Mouse (Mus musculus) ES-E14 (cell line): Measurements from ENCODE around the gene Cntnap2. TPM values are rescaled to one million over a fixed set of nuclear protein-coding genes. Genes with fewer than 3 reads are reported as not detected.

Experiments
- DNase-seq: peaks from one replicate; pipeline ENCODE4 v3.0.0-alpha.2; 2013; ENCODE audit warnings: low read depth, low spot score
- H3K27ac ChIP-seq: 2 replicates; pipeline ENCODE4 v1.5.1; 2012; ENCODE audit warnings: low read depth, mild to moderate bottlenecking, low read length, moderate library complexity, mixed read lengths; ENCODE audit not compliant: poor library complexity, insufficient read depth, severe bottlenecking
- H3K36me3 ChIP-seq: 2 replicates; pipeline ENCODE4 v1.6.1; 2012; ENCODE audit warnings: mild to moderate bottlenecking, low read length, moderate library complexity, mixed read lengths; ENCODE audit not compliant: control insufficient read depth, poor library complexity, insufficient read depth, severe bottlenecking
- H3K4me1 ChIP-seq, 2 experiments: fragments of 150-350 bp in 1 of 2; sonication (generic) in 1 of 2; 2 replicates each; pipeline ENCODE4 v1.6.1; 2012; ENCODE audit warnings: low read length in 2 of 2, mild to moderate bottlenecking in 1 of 2, mixed read lengths in 1 of 2; ENCODE audit not compliant: control insufficient read depth in 2 of 2, insufficient read depth in 2 of 2, poor library complexity in 1 of 2
- H3K4me3 ChIP-seq, 2 experiments: fragments of 150-350 bp in 1 of 2; sonication (generic) in 1 of 2; 2 replicates each; pipeline ENCODE4 v1.5.1; 2012; ENCODE audit warnings: low read length in 2 of 2, low read depth in 1 of 2, mild to moderate bottlenecking in 1 of 2, mixed read lengths in 1 of 2; ENCODE audit not compliant: insufficient read depth in 1 of 2, poor library complexity in 1 of 2, severe bottlenecking in 1 of 2
- H3K9ac ChIP-seq: 2 replicates; pipeline ENCODE4 v1.6.1; 2012; ENCODE audit warnings: low read depth, mild to moderate bottlenecking, low read length, mixed read lengths; ENCODE audit not compliant: poor library complexity, insufficient read depth, severe bottlenecking
- H3K9me3 ChIP-seq: fragments of 150-350 bp; sonication (generic); 2 replicates; pipeline ENCODE4 v1.6.1; 2012; ENCODE audit warnings: low read depth, mild to moderate bottlenecking, low read length; ENCODE audit not compliant: control insufficient read depth, insufficient read depth
- CHD2 ChIP-seq: IDR thresholded peaks from 2 replicates; pipeline ENCODE4 v1.6.1; 2014; ENCODE audit warnings: mild to moderate bottlenecking, low read depth, low read length, inconsistent platforms
- HCFC1 ChIP-seq: IDR thresholded peaks from 2 replicates; pipeline ENCODE4 v1.6.1; 2012; ENCODE audit warnings: low read length, inconsistent platforms, borderline replicate concordance; ENCODE audit not compliant: insufficient read depth
- MAFK ChIP-seq: IDR thresholded peaks from 2 replicates; pipeline ENCODE4 v1.6.1; 2014; ENCODE audit warnings: mild to moderate bottlenecking, low read depth, low read length, inconsistent platforms; ENCODE audit not compliant: insufficient read depth
- ZC3H11A ChIP-seq: IDR thresholded peaks from 2 replicates; pipeline ENCODE4 v1.6.1; 2012; ENCODE audit warnings: low read depth, mild to moderate bottlenecking, inconsistent platforms, low read length, borderline replicate concordance
- ZNF384 ChIP-seq: IDR thresholded peaks from 2 replicates; pipeline ENCODE4 v1.6.1; 2012; ENCODE audit warnings: low read depth, low read length, inconsistent platforms
- in situ Hi-C, 2 experiments: fragments of 600-800 bp; cut with MboI; formaldehyde crosslinking; loops; one replicate each; pipeline ENCODE4 v1.15.1; 2025; ENCODE audit warnings: low sequenced_read_pairs in 2 of 2, inconsistent platforms in 1 of 2; ENCODE audit not compliant: unreplicated experiment in 2 of 2
- total RNA-seq: library from RNA; depleted of rRNA; stranded (reverse); fragments of 300-350 nt; gene quantifications from 2 replicates; pipeline ENCODE4 v1.2.3, GENCODE M21; 2012

The Cntnap2 gene
- total RNA-seq, 1 experiment: 7.9 TPM

- no peak overlapping the region for H3K27ac ChIP-seq
- no peak overlapping the region for H3K4me3 ChIP-seq
- H3K9ac ChIP-seq: no peak overlapping the region
- in situ Hi-C loops: no loop called here
- TF ChIP-seq HCFC1 (no peak), MAFK (no peak), ZNF384 (no peak), ZC3H11A (no peak), CHD2 (no peak)
- no peak for DNase-seq
- no peaks in the 10 kb centered on the region for H3K9me3 ChIP-seq
- H3K36me3 ChIP-seq: no peaks in the 10 kb centered on the region
- H3K4me1 ChIP-seq: no peaks in the 10 kb centered on the region
These were observed 1801.9 kb downstream of the Cntnap2 start for GRCm38 (mm10) chr6:46861076-46861475.

GRCm38 (mm10) chr6:46866317-46866716, 1807.2 kb downstream of the Cntnap2 start:
- H3K27ac ChIP-seq: no peak overlapping the region
- H3K9ac ChIP-seq: no peak overlapping the region
- H3K9me3 ChIP-seq: no peaks in the 10 kb centered on the region
- no peaks in the 10 kb centered on the region for H3K4me1 ChIP-seq
- no peak for DNase-seq
- in situ Hi-C loops: no loop called here
- no peak overlapping the region for H3K4me3 ChIP-seq
- no peaks in the 10 kb centered on the region for H3K36me3 ChIP-seq
- no peak for TF ChIP-seq ZC3H11A
- TF ChIP-seq ZNF384: no peak
- TF ChIP-seq CHD2: no peak
- no peak for TF ChIP-seq HCFC1
- TF ChIP-seq MAFK: no peak

- Histone ChIP-seq H3K9ac (no peak overlapping the region), H3K4me1 (no peaks in the 10 kb centered on the region), H3K27ac (no peak overlapping the region), H3K36me3 (no peaks in the 10 kb centered on the region), H3K4me3 (no peak overlapping the region), H3K9me3 (no peaks in the 10 kb centered on the region)
- TF ChIP-seq ZC3H11A: no peak
- no peak for TF ChIP-seq ZNF384
- no peak for TF ChIP-seq MAFK
- no peak for TF ChIP-seq HCFC1
- TF ChIP-seq CHD2: no peak
- in situ Hi-C loops: no loop called here
- no peak for DNase-seq
These were observed 1827.1 kb downstream of the Cntnap2 start for GRCm38 (mm10) chr6:46886230-46886629.

GRCm38 (mm10) chr6:46909167-46909566, 1850.0 kb downstream of the Cntnap2 start:
- Histone ChIP-seq H3K4me3 (no peak overlapping the region), H3K4me1 (no peaks in the 10 kb centered on the region), H3K27ac (no peak overlapping the region), H3K36me3 (no peaks in the 10 kb centered on the region), H3K9ac (no peak overlapping the region), H3K9me3 (no peaks in the 10 kb centered on the region)
- DNase-seq: no peak
- in situ Hi-C loops: no loop called here
- TF ChIP-seq MAFK (no peak), ZNF384 (no peak)

- no peaks in the 10 kb centered on the region for H3K9me3 ChIP-seq
- TF ChIP-seq MAFK: no peak
- no peaks in the 10 kb centered on the region for H3K36me3 ChIP-seq
- in situ Hi-C loops: no loop called here
- no peaks in the 10 kb centered on the region for H3K4me1 ChIP-seq
- no peak overlapping the region for H3K27ac ChIP-seq
- H3K9ac ChIP-seq: no peak overlapping the region
- H3K4me3 ChIP-seq: no peak overlapping the region
- DNase-seq: no peak
These were observed 1859.6 kb downstream of the Cntnap2 start for GRCm38 (mm10) chr6:46918701-46919274.
